Comparison of ENCODE assay signal across 16 mouse cellular contexts in the genomic region with DNA sequence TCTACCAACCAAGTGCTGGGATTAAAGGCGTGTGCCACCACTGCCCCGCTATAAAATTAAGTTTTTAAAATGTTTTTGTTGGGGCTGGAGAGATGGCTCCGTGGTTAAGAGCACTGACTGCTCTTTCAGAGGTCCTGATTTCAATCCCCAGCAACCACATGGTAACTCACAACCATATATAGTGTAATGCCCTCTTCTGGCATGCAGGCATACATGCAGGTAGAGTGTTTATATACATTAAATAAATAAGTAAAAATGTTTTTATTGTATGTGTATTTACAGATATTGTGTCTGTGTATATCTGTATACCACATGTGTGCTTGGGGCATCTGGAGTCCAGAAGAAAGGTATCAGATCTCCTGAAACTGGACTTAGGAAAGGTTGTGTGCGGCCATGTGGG.
"Had no signal": no experiment of that assay in that cellular context is flagged by ENCODE, and none has a peak within 500 bp of the region (broad histone marks: within the 10 kb centered on the region; RNA-seq: fewer than 3 reads in every experiment).

No protein-coding gene starts in this region.

- H3K27ac ChIP-seq: hindbrain, postnatal 0 days; limb, embryonic 15.5 days; liver, embryonic 13.5 days; lung, embryonic 15.5 days; midbrain, embryonic 10.5 days; neural tube, embryonic 15.5 days had no signal

- ATAC-seq: hindbrain, postnatal 0 days had no signal

- DNase-seq: kidney, adult 2 months; kidney, postnatal 36 days; layer of hippocampus, adult 9-11 months; layer of hippocampus, postnatal 36 days; liver, embryonic 13.5 days; retina, postnatal 1 day; right cerebral cortex, postnatal 4 days; spleen, adult 18-20 months; thymus, adult 2 months; thymus, postnatal 25 days had no signal

- H3K4me3 ChIP-seq: limb, embryonic 15.5 days; liver, embryonic 13.5 days; lung, embryonic 15.5 days; midbrain, embryonic 10.5 days; myocyte; neural tube, embryonic 15.5 days had no signal

- H3K9me3 ChIP-seq: limb, embryonic 15.5 days; liver, embryonic 13.5 days; lung, embryonic 15.5 days; midbrain, embryonic 10.5 days; neural tube, embryonic 15.5 days had no signal

- H3K27me3 ChIP-seq: limb, embryonic 15.5 days; lung, embryonic 15.5 days had no signal

- H3K4me2 ChIP-seq: limb, embryonic 15.5 days; liver, embryonic 13.5 days; lung, embryonic 15.5 days; neural tube, embryonic 15.5 days had no signal

- H3K9ac ChIP-seq: limb, embryonic 15.5 days; liver, embryonic 13.5 days; lung, embryonic 15.5 days; neural tube, embryonic 15.5 days had no signal

- H3K36me3 ChIP-seq: limb, embryonic 15.5 days; liver, embryonic 13.5 days; lung, embryonic 15.5 days; neural tube, embryonic 15.5 days had no signal
